Mouse (Mus musculus): ENCODE measurements around the gene Grpel1.

Grpel1 gene

GRCm38 (mm10) chr5:36464709-36465661 is at the start of gene Grpel1:
Grpel1 (plus strand) TSS chr5:36464998.
- DNase-seq (ENCODE audit: extremely low spot score, low spot score) = peak; percentile 94

- DNase-seq (ENCODE audit: extremely low spot score, low spot score) = no peak
Observed at GRCm38 (mm10) chr5:36419861-36420260, 44.9 kb upstream of the Grpel1 start.

- DNase-seq (ENCODE audit: extremely low spot score, low spot score) = no peak
Observed at GRCm38 (mm10) chr5:36422689-36423088, 42.1 kb upstream of the Grpel1 start.

- no peak for DNase-seq (ENCODE audit: extremely low spot score, low spot score)
Observed at GRCm38 (mm10) chr5:36424676-36425075, 40.1 kb upstream of the Grpel1 start.

- DNase-seq (ENCODE audit: extremely low spot score, low spot score) = no peak
Observed at GRCm38 (mm10) chr5:36426404-36426803, 38.4 kb upstream of the Grpel1 start.

GRCm38 (mm10) chr5:36427831-36428230 is 37.0 kb upstream of the Grpel1 start:
- DNase-seq (ENCODE audit: extremely low spot score, low spot score) = no peak

- DNase-seq (ENCODE audit: extremely low spot score, low spot score) = no peak
Observed at GRCm38 (mm10) chr5:36429551-36429950, 35.2 kb upstream of the Grpel1 start.

GRCm38 (mm10) chr5:36431711-36432110 is 33.1 kb upstream of the Grpel1 start:
- DNase-seq (ENCODE audit: extremely low spot score, low spot score) = no peak

GRCm38 (mm10) chr5:36434398-36434967 is 30.3 kb upstream of the Grpel1 start:
- DNase-seq (ENCODE audit: extremely low spot score, low spot score) = no peak

GRCm38 (mm10) chr5:36436858-36437257 is 27.9 kb upstream of the Grpel1 start:
- DNase-seq (ENCODE audit: extremely low spot score, low spot score) = no peak

GRCm38 (mm10) chr5:36440741-36441140 is 24.1 kb upstream of the Grpel1 start:
- no peak for DNase-seq (ENCODE audit: extremely low spot score, low spot score)

- DNase-seq (ENCODE audit: extremely low spot score, low spot score) = no peak
Observed at GRCm38 (mm10) chr5:36444611-36445010, 20.2 kb upstream of the Grpel1 start.

GRCm38 (mm10) chr5:36445028-36445427 is 19.8 kb upstream of the Grpel1 start:
- DNase-seq (ENCODE audit: extremely low spot score, low spot score) = no peak

GRCm38 (mm10) chr5:36446166-36446890 is 18.5 kb upstream of the Grpel1 start:
- no peak for DNase-seq (ENCODE audit: extremely low spot score, low spot score)

GRCm38 (mm10) chr5:36447872-36448271 is 16.9 kb upstream of the Grpel1 start:
- DNase-seq (ENCODE audit: extremely low spot score, low spot score) = no peak

- DNase-seq (ENCODE audit: extremely low spot score, low spot score) = no peak
Observed at GRCm38 (mm10) chr5:36449710-36450358, 15.0 kb upstream of the Grpel1 start.

- no peak for DNase-seq (ENCODE audit: extremely low spot score, low spot score)
Observed at GRCm38 (mm10) chr5:36451119-36451518, 13.7 kb upstream of the Grpel1 start.

- no peak for DNase-seq (ENCODE audit: extremely low spot score, low spot score)
Observed at GRCm38 (mm10) chr5:36451872-36452389, 12.9 kb upstream of the Grpel1 start.

- DNase-seq (ENCODE audit: extremely low spot score, low spot score) = no peak
Observed at GRCm38 (mm10) chr5:36452821-36453220, 12.0 kb upstream of the Grpel1 start.

GRCm38 (mm10) chr5:36457706-36458105 is 7.1 kb upstream of the Grpel1 start:
- no peak for DNase-seq (ENCODE audit: extremely low spot score, low spot score)

GRCm38 (mm10) chr5:36458926-36459325 is 5.9 kb upstream of the Grpel1 start:
- peak; percentile 33 for DNase-seq (ENCODE audit: extremely low spot score, low spot score)

Measured in neural tube, embryonic 10.5 days (tissue).